Mouse (Mus musculus) c-Kit-positive CD71-positive TER-119-positive erythroid progenitor cells, embryonic 14.5 days (primary cell): ENCODE results near the gene 4930564D02Rik.

ENCODE experiments used
- DNase-seq: peaks from one replicate; pipeline ENCODE4 v3.0.0-alpha.2; 2013; ENCODE audit warnings: low spot score

4930564D02Rik gene

GRCm38 (mm10) chr3:105113859-105114258, 47.2 kb downstream of the 4930564D02Rik start:
- no peak for DNase-seq

- peak; percentile 31 for DNase-seq
Measured at GRCm38 (mm10) chr3:105114269-105114668, 47.6 kb downstream of the 4930564D02Rik start.

- DNase-seq: no peak
Measured at GRCm38 (mm10) chr3:105116596-105116995, 50.0 kb downstream of the 4930564D02Rik start.

- no peak for DNase-seq
Measured at GRCm38 (mm10) chr3:105123776-105124175, 57.1 kb downstream of the 4930564D02Rik start.

- no peak for DNase-seq
Measured at GRCm38 (mm10) chr3:105127881-105128280, 61.2 kb downstream of the 4930564D02Rik start.
